Mouse (Mus musculus) left cerebral cortex, postnatal 14 days (tissue): ENCODE data around the gene 4933430I17Rik. TPM values are rescaled to one million over a fixed set of nuclear protein-coding genes. Genes with fewer than 3 reads are reported as not detected.

Experiments used
- DNase-seq, 2 experiments: peaks; one replicate each; pipeline ENCODE4 v3.0.0; 2021 to 2022; ENCODE audit warnings: low spot score in 2 of 2, mixed read lengths in 1 of 2
- intact Hi-C: fragments of 180-260 bp; cut with DNase I; formaldehyde crosslinking; loops from one replicate; pipeline ENCODE4 v1.15.1; 2025
- total RNA-seq, 2 experiments: library from RNA; stranded (reverse); gene quantifications; 2 replicates each; pipeline ENCODE4 v1.2.3; 2021

4933430I17Rik gene
- total RNA-seq, 2 experiments from 2014 or later: 0.33 to 0.61 TPM

GRCm38 (mm10) chr4:62525489-62525811, 281 bp downstream of the 4933430I17Rik start:
- DNase-seq: no peak
- intact Hi-C loops: no loop called here

GRCm38 (mm10) chr4:62526256-62526655, 1.1 kb downstream of the 4933430I17Rik start:
- intact Hi-C loops: no loop called here
- DNase-seq: no peak

- intact Hi-C loops: no loop called here
- no peak for DNase-seq
These were observed 2.5 kb downstream of the 4933430I17Rik start for GRCm38 (mm10) chr4:62527655-62528054.

GRCm38 (mm10) chr4:62533729-62534128, 8.6 kb downstream of the 4933430I17Rik start:
- intact Hi-C loops: no loop called here
- DNase-seq: no peak

- intact Hi-C loops: no loop called here
- no peak for DNase-seq
These were observed 16.6 kb downstream of the 4933430I17Rik start for GRCm38 (mm10) chr4:62541802-62542201.

- no peak for DNase-seq
- intact Hi-C loops: no loop called here
These were observed 18.6 kb downstream of the 4933430I17Rik start for GRCm38 (mm10) chr4:62543782-62544181.

GRCm38 (mm10) chr4:62544801-62545200, 19.6 kb downstream of the 4933430I17Rik start:
- DNase-seq: no peak
- intact Hi-C loops: no loop called here

GRCm38 (mm10) chr4:62551966-62552365, 26.8 kb downstream of the 4933430I17Rik start:
- DNase-seq: no peak
- intact Hi-C loops: no loop called here

- intact Hi-C loops: no loop called here
- peak in 1 of 2 experiments; percentile 31 for DNase-seq
These were observed 32.3 kb downstream of the 4933430I17Rik start for GRCm38 (mm10) chr4:62557436-62557835.

- intact Hi-C loops: no loop called here
- no peak for DNase-seq
These were observed 34.7 kb downstream of the 4933430I17Rik start, which contains the start of gene Rgs3 for GRCm38 (mm10) chr4:62559797-62560329. Rgs3 (plus strand) TSS chr4:62559847.

- intact Hi-C loops: loop anchor here (1.0 kb wide), 1 partner anchor 136 kb away; no protein-coding TSS in a partner anchor
These were observed 35.9 kb downstream of the 4933430I17Rik start for GRCm38 (mm10) chr4:62560963-62561629.

GRCm38 (mm10) chr4:62561630-62562001, 36.4 kb downstream of the 4933430I17Rik start:
- no peak for DNase-seq
- intact Hi-C loops: loop anchor here (1.0 kb wide), 1 partner anchor 136 kb away; no protein-coding TSS in a partner anchor

More at GRCm38 (mm10) chr4:62560963-62561629, 35.9 kb downstream of the 4933430I17Rik start:
- DNase-seq: peak; percentile 85 to 88

- DNase-seq: no peak
- intact Hi-C loops: no loop called here
These were observed 36.8 kb downstream of the 4933430I17Rik start for GRCm38 (mm10) chr4:62562006-62562405.

GRCm38 (mm10) chr4:62566530-62566929, 41.4 kb downstream of the 4933430I17Rik start:
- intact Hi-C loops: no loop called here
- DNase-seq: no peak

- no peak for DNase-seq
- intact Hi-C loops: no loop called here
These were observed 42.5 kb downstream of the 4933430I17Rik start for GRCm38 (mm10) chr4:62567696-62568095.

GRCm38 (mm10) chr4:62568359-62568758, 43.2 kb downstream of the 4933430I17Rik start:
- intact Hi-C loops: no loop called here
- DNase-seq: no peak

- intact Hi-C loops: no loop called here
- DNase-seq: no peak
These were observed 44.4 kb downstream of the 4933430I17Rik start for GRCm38 (mm10) chr4:62569603-62570002.

GRCm38 (mm10) chr4:62570029-62570428, 44.9 kb downstream of the 4933430I17Rik start:
- no peak for DNase-seq
- intact Hi-C loops: no loop called here

GRCm38 (mm10) chr4:62582365-62583264, 57.4 kb downstream of the 4933430I17Rik start:
- intact Hi-C loops: no loop called here
- DNase-seq: peak; percentile 70 to 78
